Mouse (Mus musculus) right cerebral cortex, postnatal 10 days (tissue): ENCODE data around the gene Ifi27l2b.
A peak's percentile ranks its signal among the peaks of the same experiment; 100 is the strongest.
"Not testable (repeated sequence)": the region's sequence is repeated elsewhere in the genome, so short reads cannot be mapped to it uniquely, and the experiment has no call there.

Experiments
- DNase-seq, 2 experiments: peaks; one replicate each; pipeline ENCODE4 v3.0.0; 2021; ENCODE audit warnings: low spot score in 2 of 2

The Ifi27l2b gene

GRCm38 (mm10) chr12:103457140-103457539 lies at the start of gene Ifi27l2b:
Ifi27l2b (minus strand) TSS chr12:103457223.
- DNase-seq, result no peak

GRCm38 (mm10) chr12:103504402-103504801 lies 47.4 kb upstream of the Ifi27l2b start:
- no peak for DNase-seq

DNA sequence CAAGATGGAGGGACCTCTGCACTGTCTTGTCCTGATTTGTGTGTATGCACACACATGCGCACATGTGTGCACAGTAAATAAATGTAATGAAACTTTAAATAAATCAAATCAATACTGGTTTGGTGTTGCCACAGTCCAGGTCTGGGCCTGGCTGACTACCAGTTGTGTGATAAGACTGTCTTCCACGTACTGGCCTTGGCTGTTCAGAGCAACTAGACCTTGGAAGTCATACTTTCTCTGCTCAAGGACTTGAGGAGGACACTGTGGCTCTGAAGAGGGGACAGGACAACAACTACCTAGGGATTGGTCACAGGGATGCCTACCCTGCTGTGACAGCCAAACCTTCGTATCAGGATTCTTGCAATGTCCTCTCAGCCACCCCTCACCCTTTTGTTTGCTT lies 46.3 kb upstream of the Ifi27l2b start:
- no peak for DNase-seq

DNA sequence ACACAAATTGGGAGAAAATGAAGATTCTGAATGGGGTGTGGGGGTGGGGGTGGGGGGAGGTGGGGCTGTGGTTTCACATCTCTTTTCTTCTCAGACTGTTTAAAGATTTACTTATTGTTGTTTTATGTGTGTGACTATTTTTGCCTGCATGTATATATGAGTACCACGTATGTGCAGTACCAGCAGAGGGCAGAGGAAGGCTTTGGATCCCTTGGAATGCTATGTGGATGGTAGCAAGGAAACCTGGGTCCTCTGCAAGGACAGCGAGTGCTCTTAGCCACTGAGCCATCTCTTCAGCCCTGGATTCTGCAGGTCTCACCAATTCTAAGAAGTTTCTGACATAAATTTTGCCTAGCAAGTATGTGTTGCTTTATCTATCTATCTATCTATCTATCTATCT lies 42.2 kb upstream of the Ifi27l2b start:
- no peak for DNase-seq

DNA sequence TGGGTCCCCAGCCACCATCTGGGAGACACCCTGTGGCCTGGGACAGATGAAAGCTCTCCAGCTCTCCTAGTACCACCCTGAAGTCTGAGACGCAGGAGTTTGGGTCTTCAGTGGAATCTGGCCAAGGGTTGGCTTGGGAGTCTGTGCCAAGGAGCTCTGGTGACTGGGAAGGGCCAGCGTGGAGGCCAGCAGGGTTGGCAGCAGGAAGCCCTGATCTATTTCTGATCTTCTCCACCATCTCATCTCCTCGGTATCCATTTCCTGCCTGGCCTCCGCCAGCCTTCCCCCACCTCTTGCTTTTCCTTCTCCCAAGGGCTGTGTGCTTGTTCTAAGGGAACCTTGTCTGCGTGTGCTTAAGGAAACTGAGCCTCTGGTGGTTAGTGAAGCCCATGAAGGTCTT lies 41.7 kb upstream of the Ifi27l2b start:
- no peak for DNase-seq

DNA sequence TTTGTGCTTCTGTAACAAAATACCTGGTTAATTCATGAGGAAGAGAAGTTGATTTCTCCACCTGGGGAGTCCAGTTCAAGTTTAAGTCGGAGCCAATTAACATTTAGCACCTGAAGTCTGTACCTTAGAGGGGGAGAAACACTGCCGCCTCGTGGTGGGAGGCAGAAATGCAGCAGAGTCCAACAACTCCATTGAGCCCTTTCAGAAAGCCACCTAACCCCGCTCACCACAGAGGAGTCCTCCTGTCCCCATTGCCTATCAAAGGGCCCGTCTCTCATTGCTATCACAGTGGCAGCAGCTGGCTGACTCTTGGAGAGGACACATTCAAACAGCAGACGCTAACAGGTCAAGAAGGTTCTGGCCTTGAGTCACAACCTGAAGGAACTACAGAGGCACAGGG lies 37.5 kb upstream of the Ifi27l2b start:
- DNase-seq, result no peak

- peak; percentile 61 to 75 for DNase-seq
Observed at GRCm38 (mm10) chr12:103492767-103493166, 35.7 kb upstream of the Ifi27l2b start.

DNA sequence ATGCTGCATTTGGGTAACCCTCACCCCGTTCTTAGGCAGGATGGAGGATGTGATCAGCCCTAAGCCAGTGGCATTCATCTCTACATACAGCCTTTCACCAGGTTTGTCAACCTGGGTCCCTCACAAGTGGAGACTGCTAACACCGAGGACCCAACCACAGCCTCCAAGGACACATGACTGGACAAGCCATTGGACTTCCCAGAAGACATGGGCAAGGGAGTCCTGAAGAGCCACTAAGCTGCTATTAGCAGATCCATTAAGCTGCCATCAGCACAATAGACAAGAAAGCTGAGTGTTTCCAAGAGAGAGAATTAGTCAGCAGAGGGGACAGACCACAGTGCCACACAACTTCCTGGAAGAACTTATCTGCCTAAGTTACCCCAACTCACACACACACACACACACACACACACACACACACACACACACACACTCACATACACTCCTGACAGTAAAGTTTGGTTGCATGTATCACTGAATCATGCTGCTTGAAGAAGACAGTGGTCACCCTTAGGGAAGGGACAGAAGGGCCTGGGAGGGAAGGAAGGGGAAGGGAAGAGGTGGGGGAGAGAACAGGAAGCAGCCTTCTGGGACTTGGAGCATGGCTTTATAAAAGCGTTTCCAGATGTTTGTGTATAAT lies 34.2 kb upstream of the Ifi27l2b start:
- DNase-seq, result no peak

DNA sequence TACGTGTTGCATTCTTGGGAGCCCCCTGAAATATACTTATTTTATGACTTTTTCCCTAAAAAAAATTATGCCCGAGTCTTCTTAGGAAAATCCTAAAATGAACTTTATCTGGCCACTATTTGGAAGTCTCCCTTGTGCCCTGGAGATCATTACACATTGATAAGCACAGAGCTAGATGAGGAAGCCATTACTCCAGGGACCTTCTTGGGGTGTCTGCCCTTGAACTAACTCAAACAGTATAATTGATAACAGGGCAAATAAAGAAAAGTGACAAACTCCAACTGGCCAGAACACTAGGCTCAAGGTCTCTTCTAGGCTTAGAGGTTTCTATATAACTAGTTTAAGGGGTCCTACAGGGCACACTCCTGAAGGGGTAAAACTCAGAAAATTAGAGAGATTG lies 30.7 kb upstream of the Ifi27l2b start:
- DNase-seq, result no peak

DNA sequence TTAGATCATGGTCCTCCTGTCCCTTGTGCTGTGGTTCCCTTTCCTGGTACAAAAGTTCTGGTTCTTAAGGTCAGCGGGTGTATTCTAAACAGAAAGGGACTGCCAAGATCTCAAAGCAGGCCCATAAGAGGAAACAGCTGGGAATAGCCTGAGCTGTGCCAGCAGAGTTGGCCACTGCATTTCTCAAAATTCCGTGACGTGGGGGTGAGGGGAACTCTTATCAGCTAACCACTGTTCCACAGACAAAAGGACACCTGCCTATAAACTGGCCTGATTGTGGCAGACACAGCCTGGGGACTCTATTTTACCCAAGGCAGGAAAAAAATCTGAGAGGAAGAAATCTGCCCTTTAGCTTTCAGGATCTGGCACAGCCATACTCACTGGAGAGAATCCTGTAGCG lies 30.3 kb upstream of the Ifi27l2b start:
- no peak for DNase-seq

GRCm38 (mm10) chr12:103486726-103487125 lies 29.7 kb upstream of the Ifi27l2b start:
- DNase-seq, result no peak

- peak in 1 of 2 experiments; percentile 5 for DNase-seq
Observed at GRCm38 (mm10) chr12:103484200-103484972, 27.4 kb upstream of the Ifi27l2b start.

GRCm38 (mm10) chr12:103482781-103483180 lies 25.8 kb upstream of the Ifi27l2b start:
- no peak for DNase-seq

DNA sequence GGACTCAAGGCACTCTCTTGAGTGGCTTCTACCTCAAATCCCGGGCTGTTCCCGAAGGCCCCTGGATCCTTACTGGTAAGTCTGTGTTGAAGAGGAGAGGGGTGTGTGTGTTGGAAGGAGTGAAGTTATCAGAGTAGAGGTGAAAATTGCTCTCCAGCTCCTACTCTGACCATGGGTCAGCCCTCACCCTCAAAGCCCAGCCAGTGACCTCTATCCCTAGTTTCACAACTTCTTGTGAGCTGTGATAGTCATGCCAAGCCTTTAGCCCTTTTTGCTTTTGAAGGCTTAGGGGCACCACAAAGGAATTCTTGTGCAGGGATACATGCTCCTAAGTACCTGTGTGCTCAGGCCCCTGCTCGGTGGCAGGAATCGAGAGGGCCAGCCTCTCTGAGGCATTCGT lies 24.6 kb upstream of the Ifi27l2b start:
- DNase-seq, result no peak

- no peak for DNase-seq
Observed at GRCm38 (mm10) chr12:103477461-103478015, 20.5 kb upstream of the Ifi27l2b start.

DNA sequence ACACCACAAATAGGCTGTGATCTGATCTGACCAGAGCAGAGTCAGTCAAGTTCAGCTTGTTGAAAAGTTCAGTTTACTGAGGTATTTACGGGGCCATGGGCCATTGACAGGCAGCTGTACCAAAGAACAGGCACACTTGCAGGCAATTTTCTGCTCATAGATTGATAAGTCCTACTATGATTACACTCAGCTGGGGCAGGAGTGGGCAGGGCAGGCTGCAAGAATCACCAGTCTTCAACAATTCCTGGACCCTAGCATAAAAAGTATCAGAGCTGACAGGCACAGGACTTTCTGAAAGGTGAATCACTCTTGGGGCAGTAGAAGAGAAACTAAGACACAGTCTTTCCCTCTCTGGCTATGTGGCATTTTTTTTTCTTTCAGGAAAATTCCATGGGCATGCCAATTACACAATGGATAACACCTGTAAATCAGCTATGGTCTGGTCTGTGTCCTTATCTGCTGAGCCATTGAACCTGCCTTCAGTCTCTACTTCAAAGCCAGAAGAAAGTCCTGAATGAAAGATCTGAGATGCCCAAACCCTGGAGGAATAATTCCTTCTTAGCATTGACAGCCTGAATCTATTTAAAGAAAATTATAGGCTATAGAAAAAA lies 19.9 kb upstream of the Ifi27l2b start:
- DNase-seq, result no peak

DNA sequence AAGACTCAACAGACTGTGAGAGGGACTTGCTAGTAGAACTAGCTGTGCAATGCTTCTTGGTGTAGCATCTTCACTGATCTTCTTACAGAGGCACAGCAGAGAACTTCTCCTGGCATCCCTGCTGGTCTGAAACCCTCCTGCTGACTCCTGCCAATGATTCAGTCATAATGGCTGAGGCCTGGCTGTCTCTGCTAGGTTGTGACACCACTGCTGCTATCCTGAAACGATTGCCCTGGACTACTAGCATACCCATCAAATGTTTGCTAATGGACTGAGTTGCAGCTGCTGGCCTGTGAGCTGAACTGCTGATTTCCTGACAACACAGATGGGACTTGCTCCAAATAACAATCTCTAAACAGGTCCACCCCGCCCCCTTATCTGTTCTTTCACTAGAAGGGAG lies 17.5 kb upstream of the Ifi27l2b start:
- no peak for DNase-seq

DNA sequence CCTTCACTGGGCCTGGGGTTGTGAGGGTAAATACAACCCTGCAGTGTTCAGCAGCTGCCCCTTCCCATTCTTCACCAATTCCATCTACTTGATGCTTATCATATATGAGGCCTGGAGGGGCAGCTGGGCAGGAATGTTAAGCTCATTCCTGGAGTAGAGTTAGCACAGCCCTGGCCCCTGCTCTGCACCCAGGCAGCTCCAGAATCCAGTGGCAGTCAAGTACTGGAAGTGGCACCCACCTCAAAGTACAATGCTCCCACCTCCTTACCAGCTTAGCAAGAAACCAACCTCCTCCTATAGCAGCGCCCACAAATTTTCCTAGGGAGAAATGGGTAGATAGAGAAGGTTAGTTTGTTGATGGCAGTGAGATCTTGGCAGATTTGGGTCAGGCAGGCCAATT lies 296 bp downstream of the Ifi27l2b start:
- not testable (repeated sequence) for DNase-seq

- no peak for DNase-seq
Observed at GRCm38 (mm10) chr12:103453361-103453760, 3.7 kb downstream of the Ifi27l2b start.

DNA sequence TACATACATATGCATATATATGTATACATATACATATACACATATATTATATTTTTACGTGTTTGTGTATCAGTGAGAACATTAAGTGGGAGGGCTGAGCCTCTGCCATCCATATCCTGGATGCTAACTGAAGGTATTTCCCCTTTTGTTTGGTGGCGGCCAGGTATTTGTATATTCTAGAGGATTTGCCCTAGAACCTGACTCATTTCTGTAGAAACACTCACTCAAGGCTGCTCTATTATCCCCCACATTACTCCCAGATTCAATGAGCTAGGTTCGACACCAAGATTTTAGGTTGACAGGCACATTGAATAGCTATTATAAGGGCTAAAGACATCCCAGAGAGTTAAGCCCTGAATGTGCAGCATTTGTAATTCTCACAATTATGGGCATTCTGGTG lies 12.0 kb downstream of the Ifi27l2b start:
- no peak for DNase-seq

GRCm38 (mm10) chr12:103444261-103444660 lies 12.8 kb downstream of the Ifi27l2b start:
- not testable (repeated sequence) for DNase-seq

GRCm38 (mm10) chr12:103443524-103443923 lies 13.5 kb downstream of the Ifi27l2b start, which contains the start of gene Ifi27l2a:
Ifi27l2a (minus strand) TSS chr12:103443680.
- no peak for DNase-seq

- DNase-seq, result no peak
Observed at GRCm38 (mm10) chr12:103437601-103438000, 19.4 kb downstream of the Ifi27l2b start.
